Mouse (Mus musculus) c-Kit-positive CD71-positive TER-119-positive erythroid progenitor cells, embryonic 14.5 days (primary cell): ENCODE measurements around the gene Apbb1.
A peak's percentile ranks its signal among the peaks of the same experiment; 100 is the strongest.

Source experiments
- DNase-seq: peaks from one replicate; pipeline ENCODE4 v3.0.0-alpha.2; 2013; ENCODE audit warnings: low spot score

Apbb1 gene

DNA sequence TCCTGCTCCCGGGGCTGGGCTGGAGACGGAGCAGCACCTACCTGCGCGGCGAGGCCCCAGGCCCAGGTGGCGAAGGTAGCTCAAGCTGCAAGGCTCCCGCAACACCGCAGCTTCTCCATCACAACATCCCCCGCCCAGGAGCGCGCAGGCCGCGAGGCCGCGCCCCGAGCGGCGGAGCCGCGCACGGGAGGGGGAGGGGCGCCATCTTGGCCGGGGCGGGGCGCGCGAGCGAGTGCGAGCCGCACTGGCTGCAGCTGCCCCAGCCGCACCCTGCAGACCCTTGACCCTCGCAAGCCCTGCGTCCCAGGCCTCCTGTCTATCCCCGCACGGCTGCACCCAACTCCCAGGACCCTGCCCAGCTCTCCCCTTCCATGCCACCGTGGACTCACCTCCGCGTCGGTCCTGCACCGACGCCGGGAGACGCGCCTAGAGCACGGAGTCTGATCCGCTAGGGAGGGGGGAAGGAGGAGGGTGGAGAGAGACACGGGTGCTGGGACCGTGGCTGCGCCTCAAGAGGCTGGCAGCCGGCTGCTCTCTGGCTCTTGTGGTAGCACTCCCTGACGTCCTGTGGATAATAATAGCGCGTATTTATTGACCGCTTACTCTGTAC, at the start of gene Apbb1:
TSS of gene Apbb1 (minus strand) at position 560 of the 610 bp plus-strand sequence.
- DNase-seq: peak; percentile 12

DNA sequence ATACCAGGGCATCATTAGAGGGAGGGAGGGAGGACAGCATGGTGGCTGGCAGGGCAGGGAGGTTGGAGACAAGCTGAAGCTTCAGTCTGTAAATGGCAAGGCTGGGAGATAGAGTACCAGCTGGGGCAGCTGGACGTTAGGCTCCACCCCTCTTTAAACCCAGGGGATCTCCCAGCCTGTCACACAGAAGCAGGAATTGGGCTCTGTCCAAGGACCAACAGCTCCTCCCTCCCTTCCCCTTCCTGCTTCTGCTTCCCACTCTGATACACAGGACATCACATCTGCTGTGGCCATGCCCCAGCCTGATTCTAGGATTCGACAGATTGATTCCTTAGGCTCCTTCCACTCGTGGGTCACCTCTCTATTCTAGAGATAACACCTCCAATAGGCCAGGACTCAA, 47.2 kb upstream of the Apbb1 start:
- no peak for DNase-seq

DNA sequence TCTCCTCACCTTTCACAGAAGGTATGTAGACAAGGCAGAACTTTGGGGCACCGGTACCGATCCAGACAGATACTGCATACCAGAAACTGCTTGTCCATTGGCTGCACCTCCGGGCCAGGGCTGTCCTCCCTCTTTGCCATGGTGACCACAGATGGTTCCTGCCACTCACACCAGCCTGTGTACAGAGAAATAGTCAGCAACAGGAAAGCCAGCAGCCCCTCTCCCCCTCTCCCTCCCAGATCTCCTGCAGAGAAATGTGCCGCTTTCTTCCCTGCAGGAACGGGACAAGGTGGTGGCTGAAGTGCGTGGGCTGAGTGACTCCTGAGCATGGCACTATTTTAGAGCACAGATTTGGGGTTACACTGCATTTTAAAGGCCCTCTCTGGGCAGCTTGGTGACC, 43.9 kb upstream of the Apbb1 start:
- no peak for DNase-seq

DNA sequence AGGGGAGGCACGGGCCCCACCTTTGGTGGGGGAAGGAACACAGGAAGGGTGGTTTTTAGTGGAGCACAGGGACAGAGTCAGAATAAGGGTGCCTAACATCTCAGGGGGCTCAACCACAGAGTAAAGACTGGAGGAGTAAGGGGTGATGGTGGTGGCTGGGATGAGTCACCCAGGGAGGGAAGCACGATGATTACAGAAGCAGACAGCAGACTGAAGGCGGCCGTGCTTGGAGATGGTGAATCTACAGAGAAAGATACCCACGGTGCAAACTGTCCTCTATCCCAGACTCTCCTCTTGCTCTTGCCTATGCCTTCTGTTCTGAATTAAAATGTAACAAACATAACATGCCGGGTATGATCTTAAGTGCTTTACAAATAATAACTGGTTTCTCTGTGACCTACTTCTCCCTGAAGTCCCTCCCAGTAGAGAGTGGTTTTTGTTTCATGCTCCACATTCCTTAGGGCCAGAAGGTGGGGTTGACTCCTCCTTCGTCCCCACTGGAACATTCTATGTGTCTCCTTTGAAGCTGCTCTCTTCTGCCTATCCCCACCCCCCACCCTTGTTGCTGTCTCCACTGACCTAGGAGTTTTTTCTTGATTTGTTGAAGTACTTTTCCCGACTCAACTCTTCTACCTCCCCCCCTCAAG, 40.3 kb upstream of the Apbb1 start:
- DNase-seq: no peak

DNA sequence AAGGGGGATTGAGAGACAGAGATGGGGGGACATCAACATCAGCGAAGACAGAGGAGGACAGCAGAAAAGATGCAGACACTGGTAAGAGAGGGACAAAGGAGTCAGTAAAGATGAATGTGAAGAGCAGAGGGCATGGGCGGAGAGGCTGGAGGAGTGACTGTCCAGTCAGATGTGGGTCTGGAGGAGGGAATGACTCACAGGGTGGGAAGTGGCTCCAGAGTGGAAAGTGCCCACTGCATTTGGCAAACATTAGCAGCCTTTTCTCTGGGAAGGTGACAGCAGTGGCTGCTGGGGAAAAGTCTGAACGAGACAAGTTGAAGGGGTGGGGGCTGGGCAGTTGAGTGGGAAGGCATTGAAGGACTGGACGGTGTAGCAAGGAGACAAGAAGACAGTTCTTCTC, 39.6 kb upstream of the Apbb1 start:
- no peak for DNase-seq

DNA sequence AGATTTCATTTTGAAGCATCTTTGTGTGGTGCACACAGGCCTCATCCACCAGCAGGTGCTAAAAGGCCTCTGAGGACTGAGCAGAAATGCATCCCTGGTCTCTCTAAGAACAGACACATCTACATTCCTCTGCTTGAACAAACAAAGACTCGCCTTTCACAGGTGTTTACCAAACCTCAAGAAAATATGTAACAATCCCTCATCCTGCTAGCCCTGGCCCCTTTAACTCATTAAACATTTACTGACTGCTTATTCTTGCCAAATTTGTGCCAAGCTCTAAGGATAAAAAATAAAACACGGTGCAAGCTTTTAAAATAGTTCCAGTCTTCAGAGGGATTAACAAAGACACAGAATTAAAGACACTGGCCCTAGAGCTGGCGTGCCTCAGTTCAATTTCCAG, 38.2 kb upstream of the Apbb1 start:
- DNase-seq: no peak

DNA sequence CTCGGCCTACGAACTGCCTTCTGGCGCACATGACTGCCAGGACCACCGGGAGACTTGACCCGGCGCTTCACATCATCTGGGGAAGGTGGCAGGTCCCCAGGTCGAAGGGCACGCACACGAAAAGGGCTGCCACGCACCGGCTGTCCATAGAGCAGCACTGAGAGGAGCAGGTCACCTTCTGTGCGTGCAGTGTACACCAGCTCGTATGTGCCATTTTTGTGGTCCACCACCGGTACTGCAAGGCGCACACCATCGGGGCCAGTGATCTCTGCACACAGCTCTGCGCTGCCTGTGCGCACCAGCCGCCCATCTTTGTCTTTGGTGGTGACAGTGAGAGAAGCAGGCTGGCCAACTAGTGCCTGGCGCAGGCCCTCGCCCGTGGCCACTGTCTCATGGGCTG, 36.4 kb upstream of the Apbb1 start:
- no peak for DNase-seq

DNA sequence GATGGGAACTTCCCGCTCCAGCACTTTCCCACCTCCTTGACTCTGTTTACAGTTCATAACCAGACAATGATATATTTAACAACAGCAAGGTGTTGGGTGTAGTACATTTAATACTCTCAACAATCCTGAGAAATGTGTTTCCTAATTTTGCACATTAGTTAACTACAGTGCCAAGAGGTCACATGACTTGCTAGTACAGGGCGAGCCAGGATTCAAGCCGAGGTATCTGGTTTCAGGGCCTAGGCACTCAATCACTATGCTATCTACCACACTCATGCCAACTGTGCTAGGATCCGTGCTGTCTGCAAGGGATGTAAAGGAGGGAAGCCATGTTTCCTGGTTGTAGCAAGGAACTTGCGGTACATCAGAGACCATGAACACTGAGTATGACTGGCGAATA, 35.1 kb upstream of the Apbb1 start:
- DNase-seq: no peak

DNA sequence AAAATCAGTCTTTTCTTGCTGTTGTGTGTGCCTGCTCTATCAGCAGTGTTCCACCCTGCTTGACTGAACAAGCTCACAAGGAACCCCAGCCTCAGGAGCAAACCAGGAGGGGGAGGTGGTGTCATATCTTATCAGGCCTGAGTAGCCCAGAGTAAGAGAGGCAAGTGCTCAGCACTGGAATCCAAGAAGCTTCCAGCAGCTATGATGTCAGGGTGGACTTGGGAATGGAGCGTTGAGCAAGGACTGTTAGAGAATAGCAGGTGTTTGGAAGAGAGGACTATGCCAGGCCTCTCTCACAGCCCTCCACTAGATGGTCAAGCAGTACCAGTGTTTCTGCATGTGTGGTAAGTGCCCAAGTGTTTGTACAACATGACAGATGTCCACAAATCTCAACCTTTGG, 34.3 kb upstream of the Apbb1 start:
- no peak for DNase-seq

DNA sequence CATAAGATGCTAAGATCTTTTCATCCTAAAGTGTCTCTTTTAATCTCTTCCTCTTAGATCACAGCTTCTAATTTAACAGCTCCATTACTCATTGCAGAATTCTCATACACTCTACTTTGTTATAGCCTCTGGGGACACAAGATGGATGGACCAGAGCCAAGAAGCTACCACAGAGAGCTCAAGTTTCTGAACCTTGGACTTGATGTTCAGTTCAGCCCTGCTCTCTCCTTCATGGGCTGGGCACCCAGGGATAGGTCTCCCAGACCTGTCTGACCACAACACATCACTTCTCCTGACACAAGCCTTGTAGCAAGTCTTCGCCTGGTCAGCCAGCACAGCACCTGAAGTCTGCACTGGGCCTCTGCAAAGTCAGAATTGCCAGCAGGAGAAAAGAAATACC, 32.9 kb upstream of the Apbb1 start:
- no peak for DNase-seq

DNA sequence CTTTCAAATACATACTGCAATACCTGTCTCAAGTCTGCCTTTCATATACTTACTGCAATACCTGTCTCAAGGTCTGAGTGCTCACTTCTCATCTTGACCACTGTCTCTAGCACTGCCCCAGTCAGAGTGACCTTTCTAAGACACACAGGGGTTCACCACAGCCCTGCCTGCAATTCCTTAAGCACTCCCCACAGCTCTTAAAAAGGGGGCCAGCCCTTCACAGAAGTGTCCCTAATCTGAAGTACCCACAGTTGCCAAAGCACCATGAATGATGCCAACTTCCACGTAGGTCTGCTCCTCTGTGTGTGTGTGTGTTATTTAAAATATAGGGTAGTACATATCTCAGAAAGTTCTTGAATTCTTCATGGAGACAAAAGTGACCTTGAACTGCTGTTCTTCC, 30.3 kb upstream of the Apbb1 start:
- no peak for DNase-seq

DNA sequence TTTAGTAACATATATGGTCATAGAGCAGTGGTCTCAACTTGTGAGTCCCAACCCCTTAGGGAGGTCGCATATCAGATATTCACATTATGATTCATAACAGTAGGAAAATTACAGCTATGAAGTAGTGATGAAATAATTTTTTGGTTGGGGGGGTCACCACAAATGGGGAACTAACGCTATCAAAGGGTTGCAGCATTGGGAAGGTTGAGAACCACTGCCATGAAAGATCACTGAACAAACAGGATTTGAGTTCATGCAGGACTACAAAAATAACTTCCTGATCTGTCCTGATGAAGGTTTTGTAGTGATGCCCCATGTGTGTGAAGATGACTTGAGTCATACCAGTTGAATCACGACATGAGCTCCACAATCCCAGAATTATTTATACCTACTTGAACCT, 27.0 kb upstream of the Apbb1 start:
- no peak for DNase-seq

DNA sequence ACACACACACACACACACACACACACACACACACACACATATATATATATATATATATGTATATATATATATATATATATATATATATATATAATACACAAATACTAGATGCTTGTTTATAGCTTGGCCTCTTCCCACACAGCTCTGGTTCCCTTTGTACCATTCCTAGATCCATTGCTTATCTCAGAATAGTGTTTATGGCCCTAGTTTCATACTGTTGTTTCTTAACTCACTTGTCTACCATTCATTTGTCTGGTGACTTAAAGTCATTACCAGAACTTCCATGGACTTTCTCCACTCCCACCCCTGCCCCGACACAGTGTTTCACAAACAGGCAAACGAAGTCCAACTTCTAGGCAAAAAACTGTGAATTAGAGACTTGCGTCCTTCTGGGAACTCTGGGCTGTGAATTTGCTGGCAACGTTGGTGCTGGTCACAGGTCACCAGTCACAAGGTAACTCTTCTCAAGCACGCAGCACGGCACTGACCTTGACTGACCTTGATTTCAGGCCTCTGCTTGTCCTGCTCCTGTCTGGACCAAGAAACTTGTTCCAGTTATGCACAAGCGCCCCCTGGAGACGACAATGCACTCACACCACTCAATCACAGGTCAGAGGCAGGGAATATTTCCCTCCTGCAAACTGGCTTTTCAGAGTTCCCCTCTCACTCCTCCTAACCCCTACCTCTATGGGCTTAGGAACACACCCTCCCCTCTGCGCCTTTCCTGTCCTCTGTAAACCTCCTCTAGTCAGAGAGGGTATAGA, 21.6 kb upstream of the Apbb1 start:
- peak; percentile 21 for DNase-seq

DNA sequence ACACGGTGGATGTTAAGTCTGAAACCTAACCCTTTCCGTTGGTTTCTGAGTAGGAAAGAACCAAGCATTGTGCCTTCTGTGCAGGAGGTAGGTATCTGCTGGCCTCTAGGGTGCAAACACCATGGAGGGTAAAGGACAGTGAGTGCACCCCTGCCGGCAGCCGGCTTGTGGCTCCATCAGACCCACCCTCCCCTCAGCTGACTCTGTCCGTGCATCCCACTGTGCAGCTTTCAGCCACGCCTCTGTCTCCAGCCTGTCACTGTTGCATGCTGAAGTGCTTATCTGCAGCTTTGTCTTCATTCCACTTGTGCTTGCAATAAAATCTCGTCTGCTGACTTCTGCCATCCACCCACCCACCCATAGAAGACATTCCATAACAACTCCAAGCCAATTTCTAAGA, 8.6 kb upstream of the Apbb1 start:
- DNase-seq: no peak

DNA sequence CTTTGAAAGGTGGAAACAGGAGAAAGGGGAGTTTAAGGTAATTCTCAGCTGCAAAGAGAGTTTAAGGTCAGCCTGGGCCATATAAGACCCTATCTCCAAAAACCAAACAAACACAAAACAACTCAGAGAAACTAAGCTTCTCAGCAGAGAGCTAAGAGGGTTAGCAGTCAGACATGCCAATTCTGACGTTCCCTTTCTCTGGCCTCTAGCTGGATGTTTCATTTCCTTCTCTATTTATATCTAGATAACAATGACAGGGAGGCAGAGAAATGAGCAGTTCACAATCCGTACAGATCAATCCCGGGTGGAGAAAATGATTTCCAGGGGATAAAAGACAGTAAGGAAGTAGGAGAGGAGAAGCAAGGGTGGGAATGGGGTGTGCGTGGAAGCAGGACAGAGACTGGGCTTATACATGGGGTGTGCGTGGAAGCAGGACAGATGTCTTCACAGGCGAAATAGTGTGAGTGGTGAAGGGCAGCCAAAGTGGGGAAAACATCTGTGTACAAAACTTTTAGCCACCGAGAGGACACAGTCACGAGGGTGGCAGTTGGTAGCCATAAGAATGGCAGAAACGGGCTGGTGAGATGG, 7.0 kb upstream of the Apbb1 start:
- no peak for DNase-seq

DNA sequence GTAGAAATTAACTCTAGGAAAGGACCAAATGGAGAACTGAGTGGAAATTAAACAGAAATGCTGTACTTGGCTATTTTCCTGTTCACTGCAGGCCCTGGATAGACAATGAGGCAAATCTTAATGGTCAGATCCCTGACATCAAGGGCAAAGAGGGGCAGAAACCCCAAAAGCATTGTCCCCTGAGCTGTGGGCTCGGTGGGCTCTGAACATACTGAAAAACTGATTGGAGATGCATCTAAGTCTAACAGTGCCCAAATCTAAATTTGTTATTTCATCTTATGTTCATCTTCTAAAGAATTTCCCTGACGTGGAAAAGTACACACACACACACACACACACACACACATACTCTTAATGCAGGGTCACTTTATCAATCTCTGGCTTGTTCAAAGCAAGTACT, 506 bp upstream of the Apbb1 start:
- no peak for DNase-seq

DNA sequence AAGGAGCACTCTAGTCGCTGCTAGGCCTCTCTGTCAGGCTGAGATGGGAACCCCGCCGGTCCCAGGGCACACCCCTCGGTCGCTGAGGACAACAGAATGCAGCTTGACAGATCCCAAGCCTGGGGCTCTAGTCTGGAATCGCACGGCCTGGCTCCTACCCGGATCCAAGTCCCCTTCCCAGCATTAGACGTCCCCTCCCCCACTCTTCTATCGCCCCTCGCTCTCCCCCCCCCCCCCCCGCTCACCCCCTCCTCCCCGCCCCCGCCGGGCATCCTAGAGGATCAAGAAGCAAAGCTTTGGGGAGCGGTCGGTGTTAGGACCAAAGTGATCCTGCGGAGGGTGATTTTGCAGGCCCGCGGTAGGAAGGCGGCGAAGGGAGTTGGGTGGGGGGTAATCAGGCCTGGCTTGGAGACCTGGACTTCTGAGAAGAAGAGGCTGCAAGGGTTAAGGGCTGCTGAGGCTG, 795 bp downstream of the Apbb1 start:
- DNase-seq: no peak

DNA sequence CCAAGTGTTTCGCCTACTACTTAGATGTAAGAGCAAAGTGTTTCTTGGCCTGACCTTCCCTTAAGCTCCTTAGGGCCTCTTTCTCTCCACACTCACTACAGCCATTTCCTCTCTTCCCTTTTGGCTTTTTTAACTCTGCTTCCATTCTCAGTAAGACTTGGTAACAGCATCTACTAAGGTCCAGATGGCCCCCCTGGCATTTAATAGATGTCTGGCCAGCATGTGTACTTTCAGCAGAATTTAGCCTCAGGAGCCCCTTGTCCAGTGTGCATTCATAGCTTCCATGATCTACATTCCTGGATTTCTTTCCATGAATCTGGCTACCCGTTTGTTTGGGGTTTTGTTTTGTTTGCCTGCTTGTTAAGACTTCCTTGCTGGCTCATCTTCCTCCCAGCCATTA, 3.0 kb downstream of the Apbb1 start:
- DNase-seq: no peak

DNA sequence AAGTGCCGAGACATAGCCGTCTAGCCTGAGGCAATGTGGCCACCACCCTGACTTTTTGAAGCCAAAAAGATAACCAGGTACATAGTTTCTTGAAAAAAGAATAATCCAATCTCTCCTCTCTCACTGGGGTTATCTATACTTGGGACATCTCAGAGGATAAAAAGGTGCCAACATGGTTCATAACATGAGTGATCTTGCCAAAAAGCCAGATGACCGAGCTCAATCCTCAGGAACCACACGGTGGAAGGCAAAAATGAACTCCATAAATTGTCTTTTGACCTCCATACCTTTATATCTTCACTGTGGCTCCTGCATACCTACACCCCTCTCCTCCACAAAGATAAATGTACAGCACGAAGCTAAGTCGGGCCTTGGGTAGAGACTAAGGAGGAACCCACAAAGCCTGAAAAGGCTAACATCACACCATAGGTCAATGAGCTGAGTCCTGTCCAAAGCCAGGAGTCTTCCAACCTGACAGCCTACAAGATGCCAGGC, 4.0 kb downstream of the Apbb1 start:
- no peak for DNase-seq

DNA sequence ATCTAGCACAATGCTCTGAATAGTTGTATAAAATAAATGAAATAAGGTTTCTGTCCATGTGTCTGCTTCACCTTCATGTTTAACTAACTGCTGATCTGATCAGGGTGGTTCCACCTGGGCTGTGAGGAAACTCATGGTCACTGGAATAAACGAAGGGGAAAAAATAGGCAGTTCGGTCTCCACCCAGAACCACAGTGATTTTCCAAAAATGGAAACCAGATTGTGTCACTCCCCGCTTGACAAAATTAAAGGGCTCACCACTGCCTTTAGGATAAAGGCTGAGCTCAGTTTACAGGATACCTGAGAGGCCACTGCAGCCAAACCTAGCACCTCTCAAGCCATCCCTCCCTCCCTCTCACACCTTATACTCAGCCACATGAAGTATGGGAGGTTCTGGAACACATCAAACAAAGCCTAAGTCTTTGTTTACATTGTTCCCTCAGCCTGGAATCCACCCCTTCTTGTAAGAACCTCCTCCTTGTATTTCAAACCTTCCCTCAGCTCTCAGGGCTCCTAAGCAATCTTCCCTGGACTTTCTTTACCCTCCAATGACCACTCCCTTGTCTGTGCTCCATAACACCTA, 5.2 kb downstream of the Apbb1 start:
- no peak for DNase-seq

DNA sequence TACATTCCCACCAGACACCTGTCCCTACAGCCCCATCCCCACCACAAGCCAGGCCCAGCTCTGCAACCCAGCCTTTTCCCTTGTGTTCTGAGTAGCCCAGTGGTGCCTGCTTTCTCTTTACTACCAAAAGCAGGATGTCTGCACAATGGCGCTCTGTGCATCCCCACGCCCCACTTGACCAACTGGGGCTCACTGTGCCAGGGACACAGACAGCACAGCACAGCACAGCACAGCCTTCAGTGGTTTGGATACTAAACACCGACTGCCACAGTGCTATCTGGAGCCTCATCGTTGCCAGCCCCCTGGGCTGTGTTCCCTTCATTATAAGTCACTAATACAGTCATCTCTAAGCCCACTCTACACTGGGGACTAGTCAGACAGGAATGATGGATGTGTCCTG, 6.9 kb downstream of the Apbb1 start:
- no peak for DNase-seq

DNA sequence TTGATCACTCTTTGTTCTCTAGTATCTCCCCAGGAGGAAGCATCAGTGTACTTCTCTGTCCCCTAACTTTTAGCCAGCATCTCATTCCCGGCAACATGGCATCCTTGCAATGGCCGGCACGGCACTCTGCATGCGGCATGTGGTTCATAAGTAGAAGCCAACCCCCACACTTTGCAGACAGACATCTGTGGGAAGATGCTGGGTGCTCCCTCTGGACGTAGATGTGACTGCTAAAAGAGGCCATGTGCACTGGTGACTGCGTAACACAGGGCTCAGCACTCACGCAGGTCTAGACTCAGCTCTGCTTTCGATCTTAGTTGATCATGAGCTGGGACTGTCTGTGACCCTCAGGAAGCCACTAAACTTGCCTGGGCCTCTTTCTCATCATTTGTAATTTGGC, 8.5 kb downstream of the Apbb1 start:
- no peak for DNase-seq

DNA sequence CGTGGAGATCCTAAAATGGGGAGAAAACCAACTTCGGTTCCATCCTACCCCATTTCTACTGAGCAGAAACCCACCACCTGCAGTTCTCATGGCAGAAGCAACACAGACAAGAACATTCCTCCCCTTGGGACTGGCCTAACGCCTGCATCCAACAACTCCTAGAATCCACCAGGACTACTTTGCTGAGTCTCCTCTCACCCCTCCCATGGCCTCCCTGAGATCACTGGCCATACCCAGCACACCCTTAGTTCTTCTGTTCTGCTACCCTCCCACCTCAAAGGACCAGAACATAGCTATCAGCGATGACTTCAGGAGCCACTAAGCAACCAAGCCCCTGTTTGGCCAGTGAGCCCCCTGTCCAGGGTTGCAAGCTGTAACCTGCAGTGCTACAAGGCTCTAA, 10.7 kb downstream of the Apbb1 start:
- DNase-seq: no peak
